Mouse (Mus musculus): ENCODE measurements at regions not wholly inside any gene's neighbourhood (a gene's known extent, or its start where the extent isn't known, plus 50 kb on each side); places are given as distances from the start of the nearest gene placed in this dataset.

DNA sequence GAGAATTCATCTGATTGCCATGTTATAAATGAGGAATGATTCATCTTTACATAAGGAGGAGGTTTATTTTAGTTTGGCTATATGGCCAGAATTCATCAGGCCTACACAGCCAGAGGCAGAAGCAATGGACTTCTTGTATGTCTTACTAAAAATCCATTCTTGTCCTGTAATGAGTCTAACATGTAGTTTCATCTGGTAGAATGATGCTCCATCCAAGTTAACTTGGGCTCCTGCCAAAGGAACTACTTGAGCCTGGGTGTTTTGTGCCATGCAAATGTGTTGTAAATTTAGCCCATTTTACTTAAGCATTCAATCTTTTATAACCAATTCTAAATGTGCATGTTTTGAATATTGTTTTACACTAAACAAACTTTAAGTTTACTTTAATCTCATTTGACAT is 462.9 kb upstream of the Pom121l12 start:
- TF ChIP-seq POLR2A (IDR thresholded peaks at IDR 0.05; ENCODE audit: extremely low read depth, insufficient read depth, low read length), result no peak
- no peak for TF ChIP-seq CTCF (IDR thresholded peaks at IDR 0.05; ENCODE audit: low read depth, low read length)
